Mouse (Mus musculus): Measurements from ENCODE around the gene Dnajc13. TPM values are rescaled to one million over a fixed set of nuclear protein-coding genes. Genes with fewer than 3 reads are reported as not detected.

Dnajc13 gene
- polyA plus RNA-seq, 1 experiment = not detected

DNA sequence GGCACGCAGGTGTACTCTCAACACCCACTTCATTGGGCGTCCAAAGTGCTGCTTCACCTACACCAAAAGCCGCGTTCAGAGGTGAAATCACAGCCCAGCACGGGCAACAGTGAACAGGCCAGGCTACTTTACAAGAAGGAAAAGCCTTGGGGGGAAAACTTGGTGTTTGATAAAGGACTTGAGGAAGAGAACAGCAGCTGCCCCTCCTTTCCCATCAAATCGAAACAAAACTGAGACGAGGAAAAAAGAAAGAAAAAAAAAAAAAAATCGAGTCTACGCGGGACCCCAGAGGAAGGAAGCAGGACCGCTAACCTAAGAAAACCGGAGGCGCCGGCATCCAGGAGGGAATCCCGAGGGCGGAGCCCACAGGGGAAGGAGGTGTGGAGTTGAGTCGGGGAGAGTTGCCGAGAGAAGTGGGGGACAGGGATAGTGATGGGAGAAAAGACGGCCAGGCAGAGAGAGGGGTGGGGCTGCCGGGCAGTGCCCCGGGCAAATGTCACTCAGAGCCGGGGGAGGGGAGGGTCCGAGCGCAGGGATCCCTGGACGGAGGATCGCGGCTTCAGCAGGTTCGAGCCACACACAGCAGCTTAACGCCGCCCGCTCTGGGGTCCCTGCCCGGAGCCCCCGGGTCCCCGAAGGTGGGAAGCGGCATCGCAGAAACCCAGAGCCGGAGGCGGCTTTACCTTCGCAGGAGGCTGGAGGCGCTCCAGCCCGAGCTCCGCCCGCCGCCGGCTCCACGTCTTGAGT is 541 bp downstream of the Dnajc13 start:
- peaks cover 6% of the 10 kb centered on the region; the same call in 1 of the 2 replicates for H3K4me1 ChIP-seq (ENCODE audit: control insufficient read depth, insufficient read depth, low read length)
- under 1% methylated on average over 39 of the region's 46 CpGs for WGBS
- peak overlapping the region; percentile 86 for H3K4me3 ChIP-seq (ENCODE audit: insufficient read depth, low read depth, low read length)
- 0 out of 2 replicates have a peak overlapping the region, but pooled peaks have one; percentile 21 for H3K27ac ChIP-seq (ENCODE audit: insufficient read depth, low read depth, low read length)
- no peak for TF ChIP-seq POLR2A (IDR thresholded peaks at IDR 0.05; ENCODE audit: insufficient read depth, low read depth, low read length)
- no peak for TF ChIP-seq CTCF (IDR thresholded peaks at IDR 0.05; ENCODE audit: insufficient read depth, low read depth, low read length)

DNA sequence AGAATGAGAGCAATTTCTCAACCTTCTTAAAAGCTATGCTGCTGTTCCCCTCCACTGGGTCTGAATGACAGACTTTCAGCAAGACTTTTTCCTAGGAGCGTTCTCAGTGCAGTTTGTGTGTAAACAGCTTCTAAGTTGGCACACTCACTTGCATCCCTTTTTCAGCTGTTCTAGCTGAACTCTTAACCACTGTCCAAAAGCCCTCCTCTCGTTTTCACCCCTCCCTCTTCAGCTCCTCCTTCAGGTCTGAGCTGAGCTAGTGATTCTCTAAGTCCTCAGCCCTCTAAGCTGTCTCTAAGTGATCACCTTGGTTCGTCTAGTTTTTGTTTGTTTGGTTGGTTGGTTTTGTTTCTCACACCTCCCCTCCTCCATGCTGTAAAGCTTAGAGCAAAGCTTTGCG is 2.4 kb downstream of the Dnajc13 start:
- 19% methylated on average over 4 of the region's 4 CpGs for WGBS
- Histone ChIP-seq H3K4me3 (ENCODE audit: insufficient read depth, low read depth, low read length) (no peak overlapping the region), H3K27ac (ENCODE audit: insufficient read depth, low read depth, low read length) (no peak overlapping the region), H3K4me1 (ENCODE audit: control insufficient read depth, insufficient read depth, low read length) (peaks cover 6% of the 10 kb centered on the region; the same call in 1 of the 2 replicates)
- TF ChIP-seq CTCF (IDR thresholded peaks at IDR 0.05; ENCODE audit: insufficient read depth, low read depth, low read length) (no peak), POLR2A (IDR thresholded peaks at IDR 0.05; ENCODE audit: insufficient read depth, low read depth, low read length) (no peak)

DNA sequence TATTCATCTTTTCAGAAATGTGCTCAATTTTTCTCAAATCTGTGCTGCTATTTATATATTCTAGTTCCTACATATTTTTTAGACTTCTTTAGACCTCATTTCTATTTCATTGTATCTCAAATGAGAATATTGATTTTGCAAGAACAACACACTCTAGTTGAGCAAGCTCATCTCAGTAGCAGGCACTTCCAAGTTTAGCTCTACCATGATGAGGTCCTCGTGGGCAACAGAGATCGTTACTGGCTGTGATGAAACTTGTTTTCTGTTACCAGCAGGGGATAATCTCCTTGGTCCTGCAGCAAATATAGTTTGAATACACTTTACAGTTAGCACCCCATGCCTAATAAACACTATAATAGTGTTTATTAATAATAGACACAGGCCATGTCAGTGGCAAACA is 6.6 kb downstream of the Dnajc13 start:
- WGBS = 38% methylated on average over 2 of the region's 2 CpGs
- peaks cover 6% of the 10 kb centered on the region for H3K4me1 ChIP-seq (ENCODE audit: control insufficient read depth, insufficient read depth, low read length)
- no peak overlapping the region for H3K4me3 ChIP-seq (ENCODE audit: insufficient read depth, low read depth, low read length)
- no peak for TF ChIP-seq CTCF (IDR thresholded peaks at IDR 0.05; ENCODE audit: insufficient read depth, low read depth, low read length)
- TF ChIP-seq POLR2A (IDR thresholded peaks at IDR 0.05; ENCODE audit: insufficient read depth, low read depth, low read length) = no peak
- no peak overlapping the region for H3K27ac ChIP-seq (ENCODE audit: insufficient read depth, low read depth, low read length)

DNA sequence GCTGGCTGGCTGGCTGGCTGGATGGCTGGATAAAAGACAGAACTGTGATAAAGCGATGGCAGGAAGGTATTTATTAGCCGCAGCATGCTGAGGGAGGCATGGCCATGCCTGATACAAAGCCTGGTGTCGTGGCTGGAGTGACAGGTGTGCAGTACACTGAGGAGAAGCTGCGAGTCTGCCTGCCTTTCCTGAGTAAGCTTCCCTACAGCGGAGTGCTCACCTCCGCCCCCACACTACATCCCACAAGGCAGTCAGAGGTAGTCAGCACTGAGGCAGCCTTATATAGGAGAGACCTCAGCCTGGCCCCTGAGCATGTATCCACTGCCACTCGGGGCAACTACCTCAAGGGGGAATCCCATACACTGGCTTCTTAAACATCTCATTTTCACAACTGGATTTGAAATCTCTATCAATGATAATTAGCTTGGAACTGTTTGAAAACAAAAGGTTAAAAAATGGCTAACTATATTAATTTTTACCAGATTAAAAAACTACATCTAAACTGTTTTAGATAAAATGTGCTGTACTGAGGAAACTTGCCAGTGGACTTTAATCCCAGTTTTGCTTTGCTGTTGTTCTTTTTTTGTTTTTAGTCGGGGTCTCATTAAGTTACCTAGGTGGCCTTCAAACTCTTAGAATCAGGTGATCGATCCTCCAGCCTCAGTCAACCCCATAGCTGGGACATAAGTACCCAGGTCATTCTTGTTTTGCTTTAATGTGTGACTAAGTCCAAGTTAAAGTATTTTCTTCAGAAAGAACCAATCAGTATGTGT is 8.1 kb downstream of the Dnajc13 start:
- no peak overlapping the region for H3K4me3 ChIP-seq (ENCODE audit: insufficient read depth, low read depth, low read length)
- WGBS = 55% methylated on average over 9 of the region's 9 CpGs
- no peak overlapping the region for H3K27ac ChIP-seq (ENCODE audit: insufficient read depth, low read depth, low read length)
- H3K4me1 ChIP-seq (ENCODE audit: control insufficient read depth, insufficient read depth, low read length) = peaks cover 6% of the 10 kb centered on the region
- TF ChIP-seq CTCF (IDR thresholded peaks at IDR 0.05; ENCODE audit: insufficient read depth, low read depth, low read length) (no peak), POLR2A (IDR thresholded peaks at IDR 0.05; ENCODE audit: insufficient read depth, low read depth, low read length) (no peak)

DNA sequence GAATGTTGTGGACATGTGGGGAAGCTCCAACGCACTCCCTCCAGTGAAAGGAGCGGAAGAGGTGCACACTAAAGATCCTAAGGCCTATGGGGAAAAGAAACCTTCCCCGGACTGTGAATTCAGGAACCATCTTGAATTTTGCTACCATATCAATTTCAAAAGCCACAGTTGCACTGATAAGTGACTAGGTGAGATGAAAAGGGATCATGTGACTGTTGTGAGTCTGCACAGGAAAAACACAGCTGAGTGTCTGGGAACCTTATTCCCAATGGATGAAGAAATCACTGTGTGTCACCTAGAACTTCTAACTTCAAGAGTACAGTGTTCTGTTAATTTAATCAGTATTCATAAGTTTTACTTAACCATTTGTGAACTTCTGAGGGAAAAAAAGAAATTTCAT is 10.1 kb downstream of the Dnajc13 start:
- H3K27ac ChIP-seq (ENCODE audit: insufficient read depth, low read depth, low read length) = no peak overlapping the region
- H3K4me3 ChIP-seq (ENCODE audit: insufficient read depth, low read depth, low read length) = no peak overlapping the region
- TF ChIP-seq CTCF (IDR thresholded peaks at IDR 0.05; ENCODE audit: insufficient read depth, low read depth, low read length) (no peak), POLR2A (IDR thresholded peaks at IDR 0.05; ENCODE audit: insufficient read depth, low read depth, low read length) (no peak)
- H3K4me1 ChIP-seq (ENCODE audit: control insufficient read depth, insufficient read depth, low read length) = peaks cover 10% of the 10 kb centered on the region
- 98% methylated on average over 3 of the region's 3 CpGs for WGBS

DNA sequence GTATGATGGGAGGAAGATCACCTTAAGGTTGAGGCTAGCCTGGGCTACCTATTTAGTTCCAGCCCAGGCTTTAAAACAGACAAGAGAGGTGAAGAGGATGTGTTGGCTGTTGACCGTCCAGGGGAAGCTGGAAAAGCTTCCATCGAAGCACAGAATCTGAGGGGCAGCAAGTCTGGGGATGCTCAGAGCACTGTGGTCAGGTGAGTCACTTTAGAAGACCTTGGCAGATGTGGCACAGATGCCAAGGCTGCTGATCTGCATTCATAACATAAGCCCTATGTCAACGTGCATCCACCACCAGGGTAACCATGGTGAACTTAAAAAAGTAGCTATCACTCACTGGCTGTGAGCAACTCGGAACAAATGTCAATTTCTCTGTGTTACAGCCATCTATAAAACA is 11.0 kb downstream of the Dnajc13 start:
- 89% methylated on average over 4 of the region's 4 CpGs for WGBS
- TF ChIP-seq POLR2A (IDR thresholded peaks at IDR 0.05; ENCODE audit: insufficient read depth, low read depth, low read length) (no peak), CTCF (IDR thresholded peaks at IDR 0.05; ENCODE audit: insufficient read depth, low read depth, low read length) (no peak)
- no peak overlapping the region for H3K27ac ChIP-seq (ENCODE audit: insufficient read depth, low read depth, low read length)
- peaks cover 10% of the 10 kb centered on the region for H3K4me1 ChIP-seq (ENCODE audit: control insufficient read depth, insufficient read depth, low read length)
- no peak overlapping the region for H3K4me3 ChIP-seq (ENCODE audit: insufficient read depth, low read depth, low read length)

DNA sequence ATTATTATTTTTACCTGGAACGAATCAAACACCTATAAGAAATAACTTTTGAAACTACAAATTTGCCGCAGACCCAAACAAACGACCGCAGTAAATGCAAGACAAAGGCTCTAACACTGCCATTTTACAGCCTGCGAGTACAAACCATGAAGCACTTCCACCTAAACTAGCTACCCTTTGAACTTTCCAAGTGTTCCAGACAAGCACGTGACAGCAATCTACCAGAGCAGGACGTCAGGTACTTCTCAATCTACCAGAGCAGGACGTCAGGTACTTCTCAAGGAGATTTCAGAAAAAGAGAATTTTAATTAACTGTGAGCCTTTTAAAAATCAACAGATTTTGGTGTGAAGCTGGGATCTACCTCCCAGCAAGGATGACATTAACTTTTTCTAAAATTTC is 11.6 kb downstream of the Dnajc13 start:
- WGBS = 90% methylated on average over 8 of the region's 8 CpGs
- peaks cover 10% of the 10 kb centered on the region for H3K4me1 ChIP-seq (ENCODE audit: control insufficient read depth, insufficient read depth, low read length)

DNA sequence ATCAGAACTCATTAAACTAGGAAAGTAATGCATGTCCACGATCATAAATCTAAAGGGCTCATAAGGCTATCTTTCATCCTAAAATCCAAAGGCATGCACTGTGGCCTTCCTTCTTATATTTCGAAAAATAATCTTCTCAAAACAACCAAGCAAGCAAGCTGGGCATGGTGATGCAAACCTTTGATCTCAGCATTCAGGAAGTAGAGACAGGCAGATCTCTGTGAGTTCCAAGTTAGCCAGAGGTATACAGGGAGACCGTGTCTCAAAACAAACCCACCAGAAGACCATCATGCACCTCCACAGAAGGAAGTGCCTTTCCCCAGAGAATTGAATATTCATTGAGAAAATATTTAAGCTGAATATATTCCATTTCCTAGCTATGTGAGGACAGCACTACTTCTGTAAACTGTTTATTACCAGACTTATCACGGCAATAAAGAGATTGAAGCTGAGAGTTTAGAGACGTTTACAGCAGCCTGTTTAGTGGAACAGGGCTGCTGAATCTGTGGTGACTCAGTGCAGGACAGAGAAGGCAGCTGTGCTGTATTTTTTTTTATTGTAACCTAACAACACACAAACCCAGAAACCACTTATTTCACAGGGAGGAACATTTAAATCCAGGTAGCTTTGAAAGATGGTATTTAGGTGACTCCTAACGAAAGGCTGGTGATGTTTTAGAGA is 15.3 kb downstream of the Dnajc13 start:
- Histone ChIP-seq H3K4me1 (ENCODE audit: control insufficient read depth, insufficient read depth, low read length) (peaks cover 6% of the 10 kb centered on the region; the same call in 1 of the 2 replicates), H3K27ac (ENCODE audit: insufficient read depth, low read depth, low read length) (peak overlapping the region; percentile 44; the same call in 1 of the 2 replicates), H3K4me3 (ENCODE audit: insufficient read depth, low read depth, low read length) (no peak overlapping the region)
- 57% methylated on average over 6 of the region's 6 CpGs for WGBS
- TF ChIP-seq CTCF (IDR thresholded peaks at IDR 0.05; ENCODE audit: insufficient read depth, low read depth, low read length) (no peak), POLR2A (IDR thresholded peaks at IDR 0.05; ENCODE audit: insufficient read depth, low read depth, low read length) (no peak)

More for the DNA sequence above, 11.6 kb downstream of the Dnajc13 start:
- Histone ChIP-seq H3K4me3 (ENCODE audit: insufficient read depth, low read depth, low read length) (no peak overlapping the region), H3K27ac (ENCODE audit: insufficient read depth, low read depth, low read length) (no peak overlapping the region)
- TF ChIP-seq POLR2A (IDR thresholded peaks at IDR 0.05; ENCODE audit: insufficient read depth, low read depth, low read length) (no peak), CTCF (IDR thresholded peaks at IDR 0.05; ENCODE audit: insufficient read depth, low read depth, low read length) (no peak)
